Mouse (Mus musculus): ENCODE results near the gene Gria1. TPM values are rescaled to one million over a fixed set of nuclear protein-coding genes. Genes with fewer than 3 reads are reported as not detected.

The Gria1 gene
- total RNA-seq, 1 experiment = 0.13 TPM

GRCm38 (mm10) chr11:57145192-57145591, 134.0 kb downstream of the Gria1 start:
- no peak for DNase-seq (ENCODE audit: low read depth, low spot score)
- TF ChIP-seq ZC3H11A (IDR thresholded peaks at IDR 0.05; ENCODE audit: borderline replicate concordance, low read depth, low read length) = no peak
- no peak for TF ChIP-seq MAFK (IDR thresholded peaks at IDR 0.05; ENCODE audit: insufficient read depth, low read depth, low read length)
- H3K4me1 ChIP-seq (ENCODE audit: control insufficient read depth in 2 of 2, insufficient read depth in 2 of 2, low read length in 2 of 2, poor library complexity in 1 of 2) = 0 out of 4 replicates have a peak, but pooled peaks cover 0 to 1% of the 10 kb centered on the region in 2 experiments
- no peaks in the 10 kb centered on the region for H3K9me3 ChIP-seq (ENCODE audit: control insufficient read depth, insufficient read depth, low read depth, low read length)
- in situ Hi-C loops (cut with MboI; ENCODE audit: low sequenced_read_pairs in 2 of 2, unreplicated experiment in 2 of 2) = no loop called here
- no peak overlapping the region for H3K27ac ChIP-seq (ENCODE audit: insufficient read depth, low read depth, low read length, poor library complexity, severe bottlenecking)
- no peak overlapping the region for H3K9ac ChIP-seq (ENCODE audit: insufficient read depth, low read depth, low read length, poor library complexity, severe bottlenecking)
- no peaks in the 10 kb centered on the region for H3K36me3 ChIP-seq (ENCODE audit: control insufficient read depth, insufficient read depth, low read length, poor library complexity, severe bottlenecking)
- H3K4me3 ChIP-seq (ENCODE audit: insufficient read depth in 1 of 2, low read depth in 1 of 2, low read length in 2 of 2, poor library complexity in 1 of 2, severe bottlenecking in 1 of 2) = no peak overlapping the region

DNA sequence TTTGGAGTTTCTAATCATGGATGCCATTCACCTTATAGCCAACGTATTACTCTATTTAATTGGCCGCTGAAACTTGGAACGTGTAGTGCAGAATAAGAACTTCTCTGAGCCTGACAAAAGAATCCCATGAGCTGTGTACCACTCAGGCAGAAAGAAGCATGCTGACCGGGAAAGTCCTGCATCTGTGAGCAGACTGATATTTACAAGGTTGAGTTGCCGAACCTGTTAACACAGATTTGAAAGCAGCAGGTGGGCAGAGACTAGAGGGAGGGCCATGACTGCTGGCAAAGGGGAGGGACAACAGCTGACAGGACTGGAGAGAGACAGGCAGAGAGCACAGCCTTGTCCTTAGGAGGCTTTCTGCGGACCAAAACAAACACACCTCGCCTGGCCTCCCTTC, 134.5 kb downstream of the Gria1 start:
- in situ Hi-C loops (cut with MboI; ENCODE audit: low sequenced_read_pairs in 2 of 2, unreplicated experiment in 2 of 2) = no loop called here
- 0 out of 4 replicates have a peak, but pooled peaks cover 0 to 1% of the 10 kb centered on the region in 2 experiments for H3K4me1 ChIP-seq (ENCODE audit: control insufficient read depth in 2 of 2, insufficient read depth in 2 of 2, low read length in 2 of 2, poor library complexity in 1 of 2)
- no peak for TF ChIP-seq MAFK (IDR thresholded peaks at IDR 0.05; ENCODE audit: insufficient read depth, low read depth, low read length)
- no peak for TF ChIP-seq ZNF384 (IDR thresholded peaks at IDR 0.05; ENCODE audit: low read depth, low read length)
- no peak for TF ChIP-seq CHD2 (IDR thresholded peaks at IDR 0.05; ENCODE audit: low read depth, low read length)
- H3K27ac ChIP-seq (ENCODE audit: insufficient read depth, low read depth, low read length, poor library complexity, severe bottlenecking) = no peak overlapping the region
- H3K9ac ChIP-seq (ENCODE audit: insufficient read depth, low read depth, low read length, poor library complexity, severe bottlenecking) = no peak overlapping the region
- no peaks in the 10 kb centered on the region for H3K9me3 ChIP-seq (ENCODE audit: control insufficient read depth, insufficient read depth, low read depth, low read length)
- no peaks in the 10 kb centered on the region for H3K36me3 ChIP-seq (ENCODE audit: control insufficient read depth, insufficient read depth, low read length, poor library complexity, severe bottlenecking)
- DNase-seq (ENCODE audit: low read depth, low spot score) = no peak
- no peak overlapping the region for H3K4me3 ChIP-seq (ENCODE audit: insufficient read depth in 1 of 2, low read depth in 1 of 2, low read length in 2 of 2, poor library complexity in 1 of 2, severe bottlenecking in 1 of 2)

GRCm38 (mm10) chr11:57151674-57152073, 140.5 kb downstream of the Gria1 start:
- Histone ChIP-seq H3K36me3 (ENCODE audit: control insufficient read depth, insufficient read depth, low read length, poor library complexity, severe bottlenecking) (no peaks in the 10 kb centered on the region), H3K27ac (ENCODE audit: insufficient read depth, low read depth, low read length, poor library complexity, severe bottlenecking) (no peak overlapping the region), H3K9ac (ENCODE audit: insufficient read depth, low read depth, low read length, poor library complexity, severe bottlenecking) (no peak overlapping the region), H3K9me3 (ENCODE audit: control insufficient read depth, insufficient read depth, low read depth, low read length) (no peaks in the 10 kb centered on the region), H3K4me3 (ENCODE audit: insufficient read depth in 1 of 2, low read depth in 1 of 2, low read length in 2 of 2, poor library complexity in 1 of 2, severe bottlenecking in 1 of 2) (no peak overlapping the region), H3K4me1 (ENCODE audit: control insufficient read depth in 2 of 2, insufficient read depth in 2 of 2, low read length in 2 of 2, poor library complexity in 1 of 2) (no peaks in the 10 kb centered on the region)
- in situ Hi-C loops (cut with MboI; ENCODE audit: low sequenced_read_pairs in 2 of 2, unreplicated experiment in 2 of 2) = no loop called here
- no peak for DNase-seq (ENCODE audit: low read depth, low spot score)
- TF ChIP-seq MAFK (IDR thresholded peaks at IDR 0.05; ENCODE audit: insufficient read depth, low read depth, low read length) (no peak), CHD2 (IDR thresholded peaks at IDR 0.05; ENCODE audit: low read depth, low read length) (no peak), HCFC1 (IDR thresholded peaks at IDR 0.05; ENCODE audit: borderline replicate concordance, insufficient read depth, low read length) (no peak)

- H3K4me1 ChIP-seq (ENCODE audit: control insufficient read depth in 2 of 2, insufficient read depth in 2 of 2, low read length in 2 of 2, poor library complexity in 1 of 2) = no peaks in the 10 kb centered on the region
- no peak overlapping the region for H3K9ac ChIP-seq (ENCODE audit: insufficient read depth, low read depth, low read length, poor library complexity, severe bottlenecking)
- no peaks in the 10 kb centered on the region for H3K36me3 ChIP-seq (ENCODE audit: control insufficient read depth, insufficient read depth, low read length, poor library complexity, severe bottlenecking)
- in situ Hi-C loops (cut with MboI; ENCODE audit: low sequenced_read_pairs in 2 of 2, unreplicated experiment in 2 of 2) = no loop called here
- TF ChIP-seq MAFK (IDR thresholded peaks at IDR 0.05; ENCODE audit: insufficient read depth, low read depth, low read length) (no peak), HCFC1 (IDR thresholded peaks at IDR 0.05; ENCODE audit: borderline replicate concordance, insufficient read depth, low read length) (no peak), ZC3H11A (IDR thresholded peaks at IDR 0.05; ENCODE audit: borderline replicate concordance, low read depth, low read length) (no peak), CHD2 (IDR thresholded peaks at IDR 0.05; ENCODE audit: low read depth, low read length) (no peak), ZNF384 (IDR thresholded peaks at IDR 0.05; ENCODE audit: low read depth, low read length) (no peak)
- H3K4me3 ChIP-seq (ENCODE audit: insufficient read depth in 1 of 2, low read depth in 1 of 2, low read length in 2 of 2, poor library complexity in 1 of 2, severe bottlenecking in 1 of 2) = no peak overlapping the region
- no peak for DNase-seq (ENCODE audit: low read depth, low spot score)
- no peaks in the 10 kb centered on the region for H3K9me3 ChIP-seq (ENCODE audit: control insufficient read depth, insufficient read depth, low read depth, low read length)
- H3K27ac ChIP-seq (ENCODE audit: insufficient read depth, low read depth, low read length, poor library complexity, severe bottlenecking) = no peak overlapping the region
These were observed 143.8 kb downstream of the Gria1 start for GRCm38 (mm10) chr11:57154998-57155397.

DNA sequence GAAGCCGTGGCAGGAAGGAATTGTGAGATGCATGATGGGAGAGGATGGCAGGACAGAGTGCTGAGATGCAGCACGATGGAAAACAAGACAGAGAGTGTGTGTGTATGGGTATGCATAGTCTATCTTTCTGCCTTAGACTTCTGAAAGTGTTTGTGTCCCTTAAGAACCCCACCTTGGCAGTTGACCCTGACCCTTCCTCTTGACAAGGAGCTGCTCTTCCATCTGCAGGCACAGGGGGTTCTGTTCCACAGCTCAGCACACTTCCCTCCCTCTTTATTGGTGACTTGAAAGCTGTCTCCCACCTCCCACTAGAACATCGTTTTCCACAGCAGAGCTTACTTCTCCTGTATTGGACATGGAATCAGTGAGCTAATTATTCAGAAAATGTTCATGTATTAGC, 148.2 kb downstream of the Gria1 start:
- no peak for TF ChIP-seq MAFK (IDR thresholded peaks at IDR 0.05; ENCODE audit: insufficient read depth, low read depth, low read length)
- no peak overlapping the region for H3K4me3 ChIP-seq (ENCODE audit: insufficient read depth in 1 of 2, low read depth in 1 of 2, low read length in 2 of 2, poor library complexity in 1 of 2, severe bottlenecking in 1 of 2)
- DNase-seq (ENCODE audit: low read depth, low spot score) = no peak
- H3K9ac ChIP-seq (ENCODE audit: insufficient read depth, low read depth, low read length, poor library complexity, severe bottlenecking) = no peak overlapping the region
- no peaks in the 10 kb centered on the region for H3K4me1 ChIP-seq (ENCODE audit: control insufficient read depth in 2 of 2, insufficient read depth in 2 of 2, low read length in 2 of 2, poor library complexity in 1 of 2)
- H3K9me3 ChIP-seq (ENCODE audit: control insufficient read depth, insufficient read depth, low read depth, low read length) = no peaks in the 10 kb centered on the region
- no peaks in the 10 kb centered on the region for H3K36me3 ChIP-seq (ENCODE audit: control insufficient read depth, insufficient read depth, low read length, poor library complexity, severe bottlenecking)
- no peak overlapping the region for H3K27ac ChIP-seq (ENCODE audit: insufficient read depth, low read depth, low read length, poor library complexity, severe bottlenecking)
- in situ Hi-C loops (cut with MboI; ENCODE audit: low sequenced_read_pairs in 2 of 2, unreplicated experiment in 2 of 2) = no loop called here

All from ES-E14 (cell line).